24 mouse cellular contexts compared by ENCODE assay signal in genomic region chr11:98388282-98388681, GRCm38 (mm10). TPM values are rescaled to one million over a fixed set of nuclear protein-coding genes. Genes with fewer than 3 reads are reported as not detected.
A peak's percentile ranks its signal among the peaks of the same experiment; 100 is the strongest.
DNase-seq lines count a peak whose midpoint lies in the region; ATAC-seq and TF ChIP-seq lines count a peak whose summit lies in the region.
"Had no signal": no experiment of that assay in that cellular context is flagged by ENCODE, and none has a peak within 500 bp of the region (broad histone marks: within the 10 kb centered on the region; RNA-seq: fewer than 3 reads in every experiment).

No protein-coding gene starts in this region.

- no peak for ATAC-seq in lung, embryonic 14.5 days (ENCODE audit: insufficient read depth)
- ATAC-seq: activated CD4-positive, CD25-positive, alpha-beta regulatory T cell, adult 4 months; forebrain, postnatal 0 days; intestine, postnatal 0 days; liver, postnatal 0 days had no signal

- no peak overlapping the region for H3K4me2 ChIP-seq in lung, embryonic 14.5 days
- H3K4me2 ChIP-seq: embryonic facial prominence, embryonic 12.5 days; heart, embryonic 15.5 days; limb, embryonic 12.5 days; liver, embryonic 11.5 days; midbrain, embryonic 12.5 days had no signal

- peaks cover 100% of the 10 kb centered on the region for H3K4me1 ChIP-seq in heart, embryonic 10.5 days
- H3K4me1 ChIP-seq in kidney, adult 2 months (ENCODE audit: control insufficient read depth, insufficient read depth, low read length) = no peaks in the 10 kb centered on the region
- H3K4me1 ChIP-seq in lung, embryonic 14.5 days (ENCODE audit: insufficient read depth) = peaks cover 6% of the 10 kb centered on the region; the same call in 1 of the 2 replicates

- H3K27me3 ChIP-seq in heart, embryonic 10.5 days (ENCODE audit: insufficient read depth, poor library complexity, severe bottlenecking) = peaks cover 84% of the 10 kb centered on the region
- no peaks in the 10 kb centered on the region for H3K27me3 ChIP-seq in kidney, adult 2 months (replicated peaks; ENCODE audit: control insufficient read depth, insufficient read depth, low read length)
- H3K27me3 ChIP-seq in lung, embryonic 14.5 days (ENCODE audit: insufficient read depth, low read length) = peaks cover 45% of the 10 kb centered on the region

- no peak overlapping the region for H3K4me3 ChIP-seq in heart, embryonic 10.5 days
- H3K4me3 ChIP-seq in kidney, adult 2 months (ENCODE audit: insufficient read depth, low read depth, low read length) = no peak overlapping the region
- H3K4me3 ChIP-seq in lung, embryonic 14.5 days (ENCODE audit: low read depth, low read length) = no peak overlapping the region
- H3K4me3 ChIP-seq: embryonic facial prominence, embryonic 12.5 days; heart, embryonic 15.5 days; limb, embryonic 12.5 days; midbrain, embryonic 12.5 days had no signal

- H3K9ac ChIP-seq in lung, embryonic 14.5 days = no peak overlapping the region
- H3K9ac ChIP-seq: embryonic facial prominence, embryonic 12.5 days; forebrain, postnatal 0 days; heart, embryonic 15.5 days; limb, embryonic 12.5 days; liver, postnatal 0 days had no signal

- no peak for TF ChIP-seq CTCF in kidney, adult 2 months (conservative IDR thresholded peaks at IDR 0.05; ENCODE audit: insufficient read depth, insufficient read length, low read depth, low read length)
- 0 out of 2 replicates have a peak, but pooled peaks have one; percentile 3 for TF ChIP-seq CTCF in lung, embryonic 14.5 days (IDR thresholded peaks at IDR 0.05; ENCODE audit: low read depth)

- WGBS in heart, embryonic 10.5 days = 73% methylated on average over 10 of the region's 10 CpGs
- WGBS in kidney, adult 2 months = 43% methylated on average over 10 of the region's 10 CpGs
- 55% methylated on average over 10 of the region's 10 CpGs for WGBS in lung, embryonic 14.5 days

- peak; percentile 15 for DNase-seq in cerebellum, adult 11-12 months
- no peak for DNase-seq in cerebellum, adult 8-10 months
- DNase-seq in heart, embryonic 10.5 days (ENCODE audit: low spot score) = no peak
- no peak for DNase-seq in heart, adult 18-20 months
- peak; percentile 41 for DNase-seq in kidney, adult 2 months
- no peak for DNase-seq in kidney, adult 8-10 months
- no peak for DNase-seq in lung, embryonic 14.5 days
- no peak for DNase-seq in adrenal gland, adult (ENCODE audit: inconsistent age in 2 of 2, low spot score in 1 of 2)
- DNase-seq: cerebellum, postnatal 25 days; forebrain, postnatal 0 days; right cerebral cortex, adult 18-20 months; thymus, adult 18-20 months; thymus, postnatal 36 days had no signal

- H3K9me3 ChIP-seq in heart, embryonic 10.5 days = no peaks in the 10 kb centered on the region
- H3K9me3 ChIP-seq in lung, embryonic 14.5 days (ENCODE audit: low read depth, low read length) = no peaks in the 10 kb centered on the region
- H3K9me3 ChIP-seq: embryonic facial prominence, embryonic 12.5 days; heart, embryonic 15.5 days; limb, embryonic 12.5 days; midbrain, embryonic 12.5 days had no signal

- peak overlapping the region; percentile 91; the same call in 1 of the 2 replicates for H3K27ac ChIP-seq in heart, embryonic 10.5 days
- peak overlapping the region; percentile 19; the same call in 1 of the 2 replicates for H3K27ac ChIP-seq in kidney, adult 2 months (ENCODE audit: insufficient read depth, low read depth, low read length)
- H3K27ac ChIP-seq in lung, embryonic 14.5 days (ENCODE audit: low read depth) = no peak overlapping the region
- H3K27ac ChIP-seq: embryonic facial prominence, embryonic 12.5 days; heart, embryonic 15.5 days; limb, embryonic 12.5 days; midbrain, embryonic 12.5 days had no signal

- no peak for TF ChIP-seq POLR2A in kidney, adult 2 months (IDR thresholded peaks at IDR 0.05; ENCODE audit: low read depth, low read length)

- 0 out of 2 replicates have a peak, but pooled peaks cover 2% of the 10 kb centered on the region for H3K36me3 ChIP-seq in heart, embryonic 10.5 days
- H3K36me3 ChIP-seq in kidney, adult 2 months (ENCODE audit: control insufficient read depth, insufficient read depth, low read length) = no peaks in the 10 kb centered on the region
- no peaks in the 10 kb centered on the region for H3K36me3 ChIP-seq in lung, embryonic 14.5 days (ENCODE audit: insufficient read depth)
- H3K36me3 ChIP-seq: embryonic facial prominence, embryonic 12.5 days; heart, embryonic 15.5 days; limb, embryonic 12.5 days; midbrain, embryonic 12.5 days had no signal

RNA-seq across cellular contexts. Expression of gene Pnmt, which starts 2.0 kb away (rescaled TPM):
- polyA plus RNA-seq in heart, embryonic 10.5 days (2016; fragmentation: Nextera tagmentation; extraction: Ambion mirVana) = 5.0 and 5.1 TPM in 2 replicates
- total RNA-seq in heart, adult 18-20 months (2021) = under 1 TPM; 0.84 to 0.90 TPM
- polyA plus RNA-seq in kidney, adult 2 months (2012; rRNA removed) = not detected in 2 replicates
- not detected in 2 replicates for polyA plus RNA-seq in lung, embryonic 14.5 days (2014; fragmentation: Nextera tagmentation; extraction: Ambion mirVana)
- total RNA-seq: megakaryocyte, adult 5-6 weeks had no signal
- polyA plus RNA-seq: activated CD4-positive, CD25-positive, alpha-beta regulatory T cell, adult 4 months; forebrain, embryonic 11.5 days; intestine, postnatal 0 days; liver, postnatal 0 days; small intestine, adult 2 months had no signal

RNA-seq across cellular contexts. Expression of gene Tcap, which starts 4.7 kb away (rescaled TPM):
- polyA plus RNA-seq in heart, embryonic 10.5 days (2016; fragmentation: Nextera tagmentation; extraction: Ambion mirVana) = 86.0 and 159 TPM in 2 replicates
- 1,000 to 10,000 TPM; 1,636 to 2,096 TPM for total RNA-seq in heart, adult 18-20 months (2021)
- 0.56 and 33.0 TPM in 2 replicates for polyA plus RNA-seq in kidney, adult 2 months (2012; rRNA removed)
- polyA plus RNA-seq in lung, embryonic 14.5 days (2014; fragmentation: Nextera tagmentation; extraction: Ambion mirVana) = 3.8 TPM in 1 of 2 replicates, not detected in the other
- total RNA-seq: forebrain, postnatal 0 days; megakaryocyte, adult 5-6 weeks had no signal
- polyA plus RNA-seq: activated CD4-positive, CD25-positive, alpha-beta regulatory T cell, adult 4 months; forebrain, embryonic 11.5 days; forebrain, postnatal 0 days had no signal

RNA-seq across cellular contexts. Expression of gene Pgap3, which starts 12.0 kb away (rescaled TPM):
- 15.3 and 21.3 TPM in 2 replicates for polyA plus RNA-seq in heart, embryonic 10.5 days (2016; fragmentation: Nextera tagmentation; extraction: Ambion mirVana)
- 1 to 10 TPM; 8.1 to 9.1 TPM for total RNA-seq in heart, adult 18-20 months (2021)
- 32.2 and 35.4 TPM in 2 replicates for polyA plus RNA-seq in kidney, adult 2 months (2012; rRNA removed)
- 10.9 and 11.6 TPM in 2 replicates for polyA plus RNA-seq in lung, embryonic 14.5 days (2014; fragmentation: Nextera tagmentation; extraction: Ambion mirVana)

RNA-seq across cellular contexts. Expression of gene Erbb2, which starts 24.0 kb away (rescaled TPM):
- 47.4 and 70.6 TPM in 2 replicates for polyA plus RNA-seq in heart, embryonic 10.5 days (2016; fragmentation: Nextera tagmentation; extraction: Ambion mirVana)
- 1 to 10 TPM; 5.6 to 5.9 TPM for total RNA-seq in heart, adult 18-20 months (2021)
- polyA plus RNA-seq in kidney, adult 2 months (2012; rRNA removed) = 44.8 and 55.9 TPM in 2 replicates
- 42.7 and 46.5 TPM in 2 replicates for polyA plus RNA-seq in lung, embryonic 14.5 days (2014; fragmentation: Nextera tagmentation; extraction: Ambion mirVana)
- total RNA-seq: megakaryocyte, adult 5-6 weeks had no signal

RNA-seq across cellular contexts. Expression of gene Stard3, which starts 30.1 kb away (rescaled TPM):
- polyA plus RNA-seq in heart, embryonic 10.5 days (2016; fragmentation: Nextera tagmentation; extraction: Ambion mirVana) = 51.0 and 53.0 TPM in 2 replicates
- 10 to 100 TPM; 15.8 to 20.6 TPM for total RNA-seq in heart, adult 18-20 months (2021)
- 59.1 and 74.9 TPM in 2 replicates for polyA plus RNA-seq in kidney, adult 2 months (2012; rRNA removed)
- polyA plus RNA-seq in lung, embryonic 14.5 days (2014; fragmentation: Nextera tagmentation; extraction: Ambion mirVana) = 38.2 and 42.7 TPM in 2 replicates

Comparison
In these comparisons a context has a peak if more than half of its experiments do, and no peak if none do; other contexts are left out.
1. DNase-seq: peak in cerebellum, adult 11-12 months (single experiment) and kidney, adult 2 months (single experiment); none in cerebellum, adult 8-10 months (single experiment), heart, embryonic 10.5 days (single experiment), heart, adult 18-20 months (0 of 2), kidney, adult 8-10 months (0 of 2), lung, embryonic 14.5 days (single experiment) and adrenal gland, adult (0 of 2).